Mouse (Mus musculus) heart, embryonic 12.5 days (tissue): ENCODE results near the gene Nemp2. TPM values are rescaled to one million over a fixed set of nuclear protein-coding genes. Genes with fewer than 3 reads are reported as not detected.
A peak's percentile ranks its signal among the peaks of the same experiment; 100 is the strongest.

ENCODE experiments used
- ATAC-seq: fragments of 200-750 bp; cut with Nextera tagmentation; 2 replicates; pipeline ENCODE4 v1.8.0; 2017; ENCODE audit warnings: moderate TSS enrichment, moderate library complexity; ENCODE audit not compliant: insufficient number of reproducible peaks, low FRiP score
- H3K27ac ChIP-seq: fragments of 300-500 bp; sonication (generic); 2 replicates; pipeline ENCODE4 v1.5.1; 2016; ENCODE audit warnings: mild to moderate bottlenecking, moderate library complexity; ENCODE audit not compliant: poor library complexity, severe bottlenecking
- H3K27me3 ChIP-seq: fragments of 300-500 bp; sonication (generic); replicated peaks from 2 replicates; pipeline ENCODE4 v1.6.1; 2016; ENCODE audit warnings: mild to moderate bottlenecking, moderate library complexity
- H3K36me3 ChIP-seq: fragments of 300-500 bp; sonication (generic); 2 replicates; pipeline ENCODE4 v1.6.1; 2016; ENCODE audit warnings: mild to moderate bottlenecking, moderate library complexity
- H3K4me1 ChIP-seq: fragments of 300-500 bp; sonication (generic); replicated peaks from 2 replicates; pipeline ENCODE4 v1.6.1; 2016; ENCODE audit warnings: mild to moderate bottlenecking
- H3K4me2 ChIP-seq: fragments of 300-500 bp; sonication (generic); 2 replicates; pipeline ENCODE4 v1.6.1; 2016; ENCODE audit warnings: mild to moderate bottlenecking, moderate library complexity
- H3K4me3 ChIP-seq: fragments of 300-500 bp; sonication (generic); 2 replicates; pipeline ENCODE4 v1.5.1; 2016; ENCODE audit warnings: mild to moderate bottlenecking
- H3K9ac ChIP-seq: fragments of 300-500 bp; sonication (generic); 2 replicates; pipeline ENCODE4 v1.6.1; 2016; ENCODE audit warnings: mild to moderate bottlenecking, moderate library complexity
- H3K9me3 ChIP-seq: fragments of 300-500 bp; sonication (generic); replicated peaks from 2 replicates; pipeline ENCODE4 v1.6.1; 2016; ENCODE audit warnings: mild to moderate bottlenecking, moderate library complexity
- WGBS: fragments of 180-500 bp; shearing (Covaris S2); methylation state at CpG from one replicate; pipeline ENCODE4 v1.1.7; 2016; 5-methylcytosine and 5-hydroxymethylcytosine counted together
- polyA plus RNA-seq: library from polyadenylated mRNA; unstranded; fragments of >200 nt; fragmentation: Nextera tagmentation; extraction: Ambion mirVana; gene quantifications from 2 replicates; pipeline ENCODE4 v1.2.1, GENCODE M21; 2016

The Nemp2 gene
- polyA plus RNA-seq, 1 experiment from 2014 or later, result 6.7 TPM

GRCm38 (mm10) chr1:52630937-52631299 lies 415 bp downstream of the Nemp2 start:
- peak overlapping the region; percentile 86 for H3K27ac ChIP-seq
- WGBS, result 2% methylated on average over 6 of the region's 6 CpGs
- H3K4me3 ChIP-seq, result peak overlapping the region; percentile 90
- peaks cover 13% of the 10 kb centered on the region for H3K4me1 ChIP-seq
- H3K36me3 ChIP-seq, result peaks cover 7% of the 10 kb centered on the region; the same call in 1 of the 2 replicates
- H3K9me3 ChIP-seq, result no peaks in the 10 kb centered on the region
- no peaks in the 10 kb centered on the region for H3K27me3 ChIP-seq
- peak overlapping the region; percentile 68 for H3K4me2 ChIP-seq
- ATAC-seq, result peak; percentile 57
- H3K9ac ChIP-seq, result peak overlapping the region; percentile 88

GRCm38 (mm10) chr1:52631570-52631969 lies 1.1 kb downstream of the Nemp2 start:
- no peak for ATAC-seq
- Histone ChIP-seq H3K9me3 (no peaks in the 10 kb centered on the region), H3K4me1 (peaks cover 13% of the 10 kb centered on the region), H3K27ac (no peak overlapping the region), H3K9ac (no peak overlapping the region; the same call in 1 of the 2 replicates), H3K36me3 (peaks cover 7% of the 10 kb centered on the region; the same call in 1 of the 2 replicates), H3K27me3 (no peaks in the 10 kb centered on the region), H3K4me3 (peak overlapping the region; percentile 90), H3K4me2 (peak overlapping the region; percentile 68)
- 84% methylated on average over 2 of the region's 2 CpGs for WGBS

GRCm38 (mm10) chr1:52634251-52634650 lies 3.7 kb downstream of the Nemp2 start:
- Histone ChIP-seq H3K4me2 (no peak overlapping the region), H3K4me3 (no peak overlapping the region), H3K4me1 (peaks cover 13% of the 10 kb centered on the region), H3K9me3 (no peaks in the 10 kb centered on the region), H3K27me3 (no peaks in the 10 kb centered on the region), H3K9ac (no peak overlapping the region), H3K36me3 (peaks cover 30% of the 10 kb centered on the region), H3K27ac (no peak overlapping the region)
- ATAC-seq, result no peak
- 86% methylated on average over 6 of the region's 6 CpGs for WGBS

GRCm38 (mm10) chr1:52635932-52636331 lies 5.4 kb downstream of the Nemp2 start:
- Histone ChIP-seq H3K4me1 (peaks cover 20% of the 10 kb centered on the region), H3K27me3 (no peaks in the 10 kb centered on the region), H3K36me3 (peaks cover 42% of the 10 kb centered on the region), H3K4me3 (no peak overlapping the region), H3K9me3 (no peaks in the 10 kb centered on the region), H3K4me2 (no peak overlapping the region), H3K27ac (no peak overlapping the region), H3K9ac (no peak overlapping the region)
- WGBS, result 83% methylated on average over 3 of the region's 3 CpGs
- ATAC-seq, result no peak

GRCm38 (mm10) chr1:52638101-52638500 lies 7.6 kb downstream of the Nemp2 start:
- WGBS, result 79% methylated on average over 2 of the region's 2 CpGs
- Histone ChIP-seq H3K36me3 (peaks cover 42% of the 10 kb centered on the region), H3K9me3 (no peaks in the 10 kb centered on the region)

GRCm38 (mm10) chr1:52639090-52639489 lies 8.6 kb downstream of the Nemp2 start:
- H3K4me1 ChIP-seq, result peaks cover 7% of the 10 kb centered on the region
- WGBS, result 80% methylated on average over 7 of the region's 7 CpGs
- no peaks in the 10 kb centered on the region for H3K27me3 ChIP-seq
- H3K9me3 ChIP-seq, result no peaks in the 10 kb centered on the region
- H3K36me3 ChIP-seq, result peaks cover 42% of the 10 kb centered on the region
- H3K4me2 ChIP-seq, result no peak overlapping the region
- no peak for ATAC-seq
- H3K27ac ChIP-seq, result no peak overlapping the region
- H3K9ac ChIP-seq, result no peak overlapping the region
- no peak overlapping the region for H3K4me3 ChIP-seq

More at GRCm38 (mm10) chr1:52638101-52638500, 7.6 kb downstream of the Nemp2 start:
- no peak for ATAC-seq
- Histone ChIP-seq H3K4me3 (no peak overlapping the region), H3K4me1 (peaks cover 7% of the 10 kb centered on the region), H3K4me2 (no peak overlapping the region), H3K27me3 (no peaks in the 10 kb centered on the region), H3K9ac (no peak overlapping the region), H3K27ac (no peak overlapping the region)

- WGBS, result 46% methylated on average over 6 of the region's 6 CpGs
- H3K9ac ChIP-seq, result no peak overlapping the region
- no peaks in the 10 kb centered on the region for H3K27me3 ChIP-seq
- no peak; the same call in 1 of the 2 replicates for ATAC-seq
- no peaks in the 10 kb centered on the region for H3K9me3 ChIP-seq
- H3K36me3 ChIP-seq, result peaks cover 39% of the 10 kb centered on the region
- no peak overlapping the region for H3K4me2 ChIP-seq
- no peak overlapping the region for H3K4me3 ChIP-seq
- H3K27ac ChIP-seq, result no peak overlapping the region
- H3K4me1 ChIP-seq, result peaks cover 7% of the 10 kb centered on the region
Observed at GRCm38 (mm10) chr1:52640266-52640665, 9.8 kb downstream of the Nemp2 start.

- 78% methylated on average over 4 of the region's 4 CpGs for WGBS
- Histone ChIP-seq H3K9ac (no peak overlapping the region), H3K27ac (no peak overlapping the region)
Observed at GRCm38 (mm10) chr1:52640736-52641135, 10.2 kb downstream of the Nemp2 start.

GRCm38 (mm10) chr1:52648153-52649027 lies 17.9 kb downstream of the Nemp2 start:
- Histone ChIP-seq H3K9ac (no peak overlapping the region), H3K27me3 (no peaks in the 10 kb centered on the region), H3K36me3 (peaks cover 30% of the 10 kb centered on the region), H3K4me3 (no peak overlapping the region), H3K9me3 (no peaks in the 10 kb centered on the region), H3K4me1 (peaks cover 17% of the 10 kb centered on the region), H3K27ac (no peak overlapping the region; the same call in 1 of the 2 replicates), H3K4me2 (no peak overlapping the region)
- 72% methylated on average over 11 of the region's 11 CpGs for WGBS
- no peak for ATAC-seq

More at GRCm38 (mm10) chr1:52640736-52641135, 10.2 kb downstream of the Nemp2 start:
- Histone ChIP-seq H3K27me3 (no peaks in the 10 kb centered on the region), H3K4me1 (peaks cover 7% of the 10 kb centered on the region), H3K36me3 (peaks cover 41% of the 10 kb centered on the region), H3K4me3 (no peak overlapping the region), H3K9me3 (no peaks in the 10 kb centered on the region), H3K4me2 (no peak overlapping the region)
- no peak for ATAC-seq

- H3K4me3 ChIP-seq, result no peak overlapping the region
- WGBS, result 68% methylated on average over 5 of the region's 5 CpGs
Observed at GRCm38 (mm10) chr1:52650066-52650465, 19.6 kb downstream of the Nemp2 start.

GRCm38 (mm10) chr1:52652601-52653253 lies 22.2 kb downstream of the Nemp2 start:
- Histone ChIP-seq H3K36me3 (peaks cover 15% of the 10 kb centered on the region), H3K4me3 (no peak overlapping the region), H3K4me1 (peaks cover 19% of the 10 kb centered on the region), H3K9ac (no peak overlapping the region), H3K27me3 (no peaks in the 10 kb centered on the region), H3K27ac (peak overlapping the region; percentile 58), H3K4me2 (no peak overlapping the region), H3K9me3 (no peaks in the 10 kb centered on the region)
- ATAC-seq, result no peak
- 50% methylated on average over 3 of the region's 3 CpGs for WGBS

More at GRCm38 (mm10) chr1:52650066-52650465, 19.6 kb downstream of the Nemp2 start:
- no peak for ATAC-seq
- Histone ChIP-seq H3K9me3 (no peaks in the 10 kb centered on the region), H3K4me1 (peaks cover 19% of the 10 kb centered on the region), H3K4me2 (no peak overlapping the region), H3K9ac (no peak overlapping the region), H3K27me3 (no peaks in the 10 kb centered on the region), H3K36me3 (peaks cover 30% of the 10 kb centered on the region), H3K27ac (no peak overlapping the region)
